Mouse (Mus musculus): ENCODE results near the gene Hectd2.
A peak's percentile ranks its signal among the peaks of the same experiment; 100 is the strongest.

Gene Hectd2

GRCm38 (mm10) chr19:36560160-36560559 is 5.7 kb downstream of the Hectd2 start:
- DNase-seq (ENCODE audit: extremely low read depth, low read depth, low spot score), result no peak

DNA sequence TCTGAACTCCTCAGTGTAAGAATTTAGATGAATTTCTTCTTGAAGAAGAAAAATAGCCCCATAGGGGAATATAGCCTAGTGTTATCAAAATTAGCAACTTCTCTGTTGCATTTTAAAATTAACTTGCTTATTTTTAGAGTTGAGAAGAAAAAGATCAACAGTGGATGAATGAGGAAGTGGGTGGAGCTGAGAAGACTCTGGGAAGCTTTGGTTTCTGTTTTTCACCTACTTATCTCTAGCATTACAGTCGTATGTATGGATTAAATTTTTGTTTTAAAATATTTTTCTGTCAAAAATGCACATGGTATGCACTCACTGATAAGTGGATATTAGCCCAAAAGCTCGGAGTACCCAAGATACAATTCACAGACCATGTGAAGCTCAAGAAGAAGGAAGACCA is 6.7 kb downstream of the Hectd2 start:
- no peak for DNase-seq (ENCODE audit: extremely low read depth, low read depth, low spot score)

DNA sequence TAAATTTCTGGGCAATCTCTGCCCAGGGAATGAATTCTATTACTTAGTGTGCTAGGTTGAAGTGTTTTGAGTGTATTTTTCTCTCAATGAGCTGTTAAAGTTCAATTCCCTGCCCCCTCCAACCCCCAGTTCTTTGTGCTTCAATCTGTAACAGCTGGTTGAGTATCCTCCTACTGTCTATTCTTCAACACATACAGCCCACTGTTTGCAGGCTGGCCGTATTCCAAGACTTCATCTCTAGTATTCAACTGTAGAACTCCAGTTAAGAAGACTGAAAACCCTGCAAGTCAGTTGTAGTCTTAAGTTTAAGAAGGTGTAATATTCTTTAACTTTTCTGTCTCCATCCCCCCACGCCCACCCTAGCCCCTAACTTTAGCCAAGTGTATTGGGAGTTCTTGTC is 10.0 kb downstream of the Hectd2 start:
- no peak for DNase-seq (ENCODE audit: extremely low read depth, low read depth, low spot score)

DNA sequence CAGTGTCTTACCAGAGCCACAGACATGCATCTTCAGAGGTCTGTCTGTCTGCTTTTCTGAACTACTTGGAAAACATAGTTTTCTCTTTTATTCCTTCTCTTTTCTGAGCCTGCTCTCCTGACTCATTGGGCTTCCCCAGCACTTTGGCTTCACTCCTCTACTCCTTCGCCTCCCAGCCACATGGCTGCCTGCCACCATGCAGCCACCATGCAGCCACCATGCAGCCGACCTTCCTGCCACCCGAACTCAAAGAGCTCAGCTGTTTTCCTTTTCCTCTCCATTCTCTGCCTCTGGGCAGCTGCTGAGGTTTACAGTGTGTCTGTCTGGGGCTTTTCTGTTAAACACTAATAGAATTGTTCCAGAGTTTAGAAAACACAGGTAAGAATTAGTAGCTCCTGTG is 19.5 kb downstream of the Hectd2 start:
- no peak for DNase-seq (ENCODE audit: extremely low read depth, low read depth, low spot score)

- DNase-seq (ENCODE audit: extremely low read depth, low read depth, low spot score), result no peak
Observed at GRCm38 (mm10) chr19:36575159-36575558, 20.7 kb downstream of the Hectd2 start.

- DNase-seq (ENCODE audit: extremely low read depth, low read depth, low spot score), result no peak
Observed at GRCm38 (mm10) chr19:36580874-36581273, 26.4 kb downstream of the Hectd2 start.

GRCm38 (mm10) chr19:36582116-36582515 is 27.7 kb downstream of the Hectd2 start:
- no peak for DNase-seq (ENCODE audit: extremely low read depth, low read depth, low spot score)

DNA sequence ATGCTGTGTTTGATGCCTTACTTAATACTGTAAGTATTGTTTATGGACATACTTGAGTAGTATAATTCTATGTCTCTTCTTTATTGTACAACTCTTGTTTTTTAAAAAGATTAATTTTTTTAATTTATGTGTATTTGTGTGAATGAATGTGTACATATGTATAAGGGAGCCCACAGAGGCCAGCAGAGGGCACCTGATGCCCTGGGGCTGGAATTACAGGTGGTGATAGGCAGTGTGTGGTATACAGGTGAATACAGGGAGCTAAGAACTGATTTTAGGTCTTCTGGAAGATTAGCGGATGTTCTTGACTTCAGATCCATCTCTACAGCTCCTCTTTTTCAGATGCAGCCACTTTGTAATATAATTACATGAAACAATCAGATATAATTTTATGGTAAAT is 31.1 kb downstream of the Hectd2 start:
- no peak for DNase-seq (ENCODE audit: extremely low read depth, low read depth, low spot score)

DNA sequence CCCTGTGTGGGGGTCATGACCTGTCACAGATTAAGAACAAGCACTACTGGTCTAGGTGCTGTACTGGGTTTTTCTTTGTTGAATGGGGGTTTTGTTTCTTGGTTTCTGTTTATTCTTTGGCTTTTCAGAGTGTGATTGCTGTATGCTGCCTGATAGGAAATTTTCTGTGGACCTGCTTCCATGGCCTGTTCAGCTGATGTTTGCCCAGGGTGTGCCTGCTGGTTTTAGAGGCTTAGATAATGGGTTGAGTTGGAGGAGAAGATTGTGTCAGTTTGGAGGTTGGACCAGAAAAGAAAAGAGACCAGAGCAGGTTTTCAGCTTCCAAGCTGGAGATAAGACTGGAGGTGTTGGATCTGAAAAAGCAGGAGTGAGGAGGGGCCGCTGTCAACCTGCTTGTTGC is 40.0 kb downstream of the Hectd2 start:
- DNase-seq (ENCODE audit: extremely low read depth, low read depth, low spot score), result no peak

DNA sequence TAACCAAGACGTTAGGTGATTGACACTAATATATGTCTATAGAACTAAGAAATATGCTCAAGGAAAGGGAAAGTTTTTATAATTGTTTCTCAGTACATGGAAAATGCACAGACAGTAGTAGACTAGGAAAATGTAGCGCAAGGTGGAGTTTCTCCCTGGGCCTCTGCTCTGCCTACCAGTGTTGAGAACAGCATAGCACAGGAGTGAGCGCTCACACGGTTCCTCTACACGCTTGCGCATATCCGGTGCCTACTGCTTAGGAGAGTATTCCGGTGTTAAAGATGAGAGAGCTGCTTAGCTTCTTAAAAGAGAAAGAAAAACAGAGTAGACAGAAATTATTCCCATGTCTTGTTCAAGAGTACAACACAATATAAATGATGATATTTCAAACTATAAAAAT is 47.4 kb downstream of the Hectd2 start:
- no peak for DNase-seq (ENCODE audit: extremely low read depth, low read depth, low spot score)

DNA sequence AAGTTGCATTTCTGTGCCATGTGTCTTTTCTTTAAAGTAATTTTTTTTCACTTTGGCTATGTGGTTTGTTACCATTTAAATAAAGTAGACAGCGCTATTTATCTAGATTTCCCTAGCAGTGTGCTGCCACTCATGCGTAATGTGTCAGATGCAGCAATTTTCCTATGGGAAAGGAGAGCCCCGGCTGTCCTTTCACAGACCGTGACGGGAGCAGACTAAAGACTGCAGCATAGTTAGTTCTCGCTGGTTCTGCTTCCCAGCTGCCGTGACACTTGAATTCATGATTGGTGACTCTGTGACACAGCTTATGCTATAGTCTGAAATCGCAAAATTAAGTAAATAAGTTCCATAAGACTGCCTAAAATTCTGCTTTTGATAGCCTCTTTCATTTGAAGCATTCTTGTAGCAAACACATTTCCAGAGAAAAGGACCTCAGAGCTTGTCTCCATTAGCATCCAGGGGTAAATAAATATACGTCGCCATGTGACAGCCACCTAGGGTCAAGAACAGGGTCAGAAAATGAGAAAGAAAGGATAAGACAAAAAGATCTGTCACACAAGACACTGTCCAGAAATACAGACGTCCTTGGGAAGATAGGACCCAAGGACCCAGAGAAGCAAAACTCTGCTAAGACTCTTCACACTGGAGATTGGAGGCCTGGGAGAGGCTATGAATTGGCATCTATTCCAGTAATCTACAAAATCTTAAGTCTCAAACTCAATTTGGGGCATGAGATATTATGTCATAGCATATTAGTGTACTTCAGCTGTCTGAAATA is 48.3 kb downstream of the Hectd2 start:
- no peak for DNase-seq (ENCODE audit: extremely low read depth, low read depth, low spot score)

GRCm38 (mm10) chr19:36606270-36606669 is 51.8 kb downstream of the Hectd2 start:
- DNase-seq (ENCODE audit: extremely low read depth, low read depth, low spot score), result no peak

DNA sequence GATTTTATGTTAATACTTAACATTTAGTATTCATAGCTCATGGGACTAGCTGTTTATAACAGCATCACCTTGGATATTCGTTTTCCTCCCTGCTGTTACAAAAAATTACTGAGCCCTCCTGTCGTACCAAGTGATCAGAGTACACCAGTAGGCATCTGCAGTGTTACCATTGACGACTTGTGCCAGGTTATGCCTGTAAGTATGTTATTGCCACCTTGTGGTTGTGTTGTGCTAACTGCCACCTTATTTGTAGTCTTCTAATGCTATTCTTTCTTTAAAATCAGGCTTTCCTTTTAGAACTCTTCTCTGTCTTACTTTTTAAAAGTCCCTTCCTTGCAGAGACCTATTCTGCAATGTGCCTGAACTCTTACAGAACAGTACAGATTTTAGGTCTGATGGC is 54.8 kb downstream of the Hectd2 start:
- DNase-seq (ENCODE audit: extremely low read depth, low read depth, low spot score), result no peak

GRCm38 (mm10) chr19:36610309-36610708 is 55.9 kb downstream of the Hectd2 start:
- DNase-seq (ENCODE audit: extremely low read depth, low read depth, low spot score), result no peak

DNA sequence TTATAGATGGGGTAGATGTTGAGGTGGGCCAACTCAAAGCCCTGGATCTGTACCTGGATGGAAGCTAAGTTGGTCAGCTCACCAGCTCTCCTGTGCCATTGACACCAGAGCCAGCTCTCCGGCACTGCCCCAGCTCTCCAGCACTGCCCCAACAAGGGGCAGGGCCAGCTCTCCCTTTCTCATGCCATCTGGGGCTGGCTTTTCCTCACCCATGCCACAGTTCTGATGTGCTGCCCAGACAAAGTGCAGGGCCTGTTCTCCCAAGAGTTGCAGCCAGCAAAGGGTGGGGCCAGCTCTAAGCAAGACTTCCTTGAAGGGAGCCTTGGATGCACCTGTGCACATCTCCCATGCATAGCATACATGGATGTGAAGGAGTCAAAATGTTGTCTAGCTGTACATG is 71.5 kb downstream of the Hectd2 start:
- no peak for DNase-seq (ENCODE audit: extremely low read depth, low read depth, low spot score)

GRCm38 (mm10) chr19:36626881-36627280 is 72.4 kb downstream of the Hectd2 start:
- DNase-seq (ENCODE audit: extremely low read depth, low read depth, low spot score), result no peak

DNA sequence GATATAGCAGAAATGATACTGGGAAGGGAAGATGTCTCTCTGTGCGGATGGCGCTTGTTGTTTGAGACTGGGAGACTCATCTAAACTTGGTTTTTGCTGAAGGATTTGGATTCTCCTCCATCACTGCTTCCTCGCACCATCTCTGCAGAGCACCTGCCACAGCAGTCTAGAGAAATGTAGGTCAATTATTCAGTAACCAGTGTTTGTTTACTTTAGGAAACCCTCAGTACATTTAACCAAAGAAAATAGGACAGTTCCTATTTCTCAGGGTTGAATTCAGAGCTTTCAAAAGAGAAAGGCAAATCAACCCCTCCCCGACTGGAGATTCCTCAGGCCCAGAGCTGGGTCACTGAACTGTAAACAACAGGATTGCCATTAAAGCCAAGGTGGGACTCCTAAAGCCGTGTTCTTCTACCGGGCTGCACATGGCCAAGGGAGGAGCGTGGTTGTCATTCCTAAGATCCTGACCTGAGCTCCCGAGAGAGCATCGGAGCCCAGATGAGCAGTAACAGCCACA is 75.0 kb downstream of the Hectd2 start:
- DNase-seq (ENCODE audit: extremely low read depth, low read depth, low spot score), result no peak

- DNase-seq (ENCODE audit: extremely low read depth, low read depth, low spot score), result no peak
Observed at GRCm38 (mm10) chr19:36630361-36630760, 75.9 kb downstream of the Hectd2 start.

- peak; percentile 76 for DNase-seq (ENCODE audit: extremely low read depth, low read depth, low spot score)
Observed at GRCm38 (mm10) chr19:36634771-36635170, 80.3 kb downstream of the Hectd2 start.

DNA sequence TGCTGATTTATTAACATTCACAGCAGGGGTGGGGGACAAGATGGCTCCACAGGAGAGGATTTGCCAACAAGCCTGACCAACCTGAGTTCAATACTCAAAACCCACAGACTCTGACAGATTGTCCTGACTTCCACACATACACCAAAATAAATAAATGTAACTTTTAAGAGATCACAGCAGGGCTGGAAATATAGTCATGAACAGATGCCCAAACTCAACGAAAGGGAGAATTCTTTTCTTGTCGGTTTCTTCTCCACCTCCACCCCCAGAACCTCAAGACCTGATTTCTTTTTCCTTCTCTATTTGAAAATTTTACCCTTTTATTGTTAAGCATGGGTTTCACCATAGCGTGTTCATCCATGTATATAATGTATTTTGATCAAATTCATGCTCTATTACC is 82.8 kb downstream of the Hectd2 start:
- DNase-seq (ENCODE audit: extremely low read depth, low read depth, low spot score), result no peak

DNA sequence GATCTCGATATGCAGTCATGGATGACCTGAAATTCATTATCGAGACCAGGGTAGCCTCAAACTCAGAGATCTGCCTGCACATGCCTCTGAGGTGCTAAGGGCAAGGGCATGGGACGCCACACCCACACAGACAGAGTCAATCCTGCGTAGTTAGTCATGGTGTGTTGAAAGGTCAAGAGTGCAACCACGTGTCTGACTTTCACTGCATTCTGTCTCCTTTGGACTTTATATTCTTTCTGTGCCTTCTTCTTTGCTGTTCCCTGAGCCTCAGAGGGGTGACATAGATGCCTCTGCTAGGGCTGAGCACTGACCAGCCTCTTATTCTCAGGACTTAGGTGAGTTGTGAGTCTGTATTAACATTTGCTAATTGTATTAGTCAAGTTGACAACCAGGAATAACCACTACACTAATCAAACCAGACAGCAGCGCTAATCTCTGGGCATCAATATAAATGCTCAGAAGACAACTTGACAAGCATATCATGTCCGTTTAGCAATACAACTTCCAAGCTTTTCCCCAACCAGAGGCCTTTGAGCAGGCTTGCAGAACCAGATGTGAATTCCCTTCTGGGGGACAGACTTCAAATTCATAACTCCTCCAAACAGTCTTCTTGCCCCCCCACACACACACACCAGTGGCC is 83.6 kb downstream of the Hectd2 start:
- DNase-seq (ENCODE audit: extremely low read depth, low read depth, low spot score), result no peak

DNA sequence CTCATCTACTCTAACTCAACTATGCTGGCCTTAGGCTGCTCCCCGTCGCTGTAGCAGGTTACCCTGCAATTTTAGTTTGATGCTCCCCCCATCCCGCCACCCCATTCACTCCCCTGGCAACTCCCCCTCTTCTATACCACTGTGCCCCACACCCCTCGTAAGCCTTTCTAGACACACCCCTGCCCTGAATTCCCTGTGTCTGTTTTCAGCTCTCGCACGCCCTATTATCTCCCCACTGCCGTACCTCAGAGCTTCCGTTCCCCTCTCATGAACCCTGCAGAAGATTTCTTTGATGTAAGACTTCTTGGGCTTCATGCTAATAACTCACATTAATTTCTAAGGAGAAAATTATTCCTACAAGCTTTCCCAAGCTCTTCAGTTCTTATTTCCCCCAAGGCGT is 84.6 kb downstream of the Hectd2 start:
- no peak for DNase-seq (ENCODE audit: extremely low read depth, low read depth, low spot score)

GRCm38 (mm10) chr19:36641128-36641527 is 86.7 kb downstream of the Hectd2 start:
- no peak for DNase-seq (ENCODE audit: extremely low read depth, low read depth, low spot score)

All from fat pad, adult 2 months (tissue).